Mouse (Mus musculus) neural tube, embryonic 11.5 days (tissue): ENCODE data around the gene Appbp2. TPM values are rescaled to one million over a fixed set of nuclear protein-coding genes. Genes with fewer than 3 reads are reported as not detected.
A peak's percentile ranks its signal among the peaks of the same experiment; 100 is the strongest.

Experiments
- ATAC-seq: fragments of 200-750 bp; cut with Nextera tagmentation; 2 replicates; pipeline ENCODE4 v1.8.0; 2017; ENCODE audit warnings: moderate number of reproducible peaks, mild to moderate bottlenecking, moderate TSS enrichment, moderate library complexity; ENCODE audit not compliant: insufficient read depth, low FRiP score, low TSS enrichment
- DNase-seq: peaks from one replicate; pipeline ENCODE4 v3.0.0-alpha.2; 2015; ENCODE audit warnings: low spot score
- H3K27ac ChIP-seq: fragments of 300-500 bp; sonication (generic); 2 replicates; pipeline ENCODE4 v1.5.1; 2014; ENCODE audit warnings: low read depth, mild to moderate bottlenecking, low read length
- H3K27me3 ChIP-seq: fragments of 300-500 bp; sonication (generic); 2 replicates; pipeline ENCODE4 v1.6.1; 2014; ENCODE audit warnings: mild to moderate bottlenecking, low read length, mixed read lengths; ENCODE audit not compliant: control insufficient read depth, insufficient read depth
- H3K36me3 ChIP-seq: fragments of 300-500 bp; sonication (generic); 2 replicates; pipeline ENCODE4 v1.6.1; 2014; ENCODE audit warnings: mild to moderate bottlenecking, low read length, moderate library complexity, mixed read lengths; ENCODE audit not compliant: control insufficient read depth, insufficient read depth
- H3K4me1 ChIP-seq: fragments of 300-500 bp; sonication (generic); 2 replicates; pipeline ENCODE4 v1.6.1; 2014; ENCODE audit warnings: low read length, mixed read lengths; ENCODE audit not compliant: control insufficient read depth, insufficient read depth
- H3K4me2 ChIP-seq: fragments of 300-500 bp; sonication (generic); 2 replicates; pipeline ENCODE4 v1.6.1; 2014; ENCODE audit warnings: low read depth, mild to moderate bottlenecking, moderate library complexity
- H3K4me3 ChIP-seq: fragments of 300-500 bp; sonication (generic); 2 replicates; pipeline ENCODE4 v1.5.1; 2014; ENCODE audit warnings: low read depth, low read length
- H3K9ac ChIP-seq: fragments of 300-500 bp; sonication (generic); 2 replicates; pipeline ENCODE4 v1.6.1; 2014; ENCODE audit warnings: mild to moderate bottlenecking, low read length
- H3K9me3 ChIP-seq: fragments of 300-500 bp; sonication (generic); 2 replicates; pipeline ENCODE4 v1.6.1; 2016; ENCODE audit warnings: low read length; ENCODE audit not compliant: control insufficient read depth
- WGBS: fragments of 180-500 bp; shearing (Covaris S2); extraction: QIAGEN DNeasy Blood & Tissue Kit; methylation state at CpG from one replicate; pipeline ENCODE4 v1.1.7; 2014; 5-methylcytosine and 5-hydroxymethylcytosine counted together
- polyA plus RNA-seq: library from polyadenylated mRNA; unstranded; fragments of >200 nt; fragmentation: Nextera tagmentation; extraction: Ambion mirVana; gene quantifications from 2 replicates; pipeline ENCODE4 v1.2.1, GENCODE M21; 2014

The Appbp2 gene
- 61.5 and 65.2 TPM in 2 replicates for polyA plus RNA-seq

DNA sequence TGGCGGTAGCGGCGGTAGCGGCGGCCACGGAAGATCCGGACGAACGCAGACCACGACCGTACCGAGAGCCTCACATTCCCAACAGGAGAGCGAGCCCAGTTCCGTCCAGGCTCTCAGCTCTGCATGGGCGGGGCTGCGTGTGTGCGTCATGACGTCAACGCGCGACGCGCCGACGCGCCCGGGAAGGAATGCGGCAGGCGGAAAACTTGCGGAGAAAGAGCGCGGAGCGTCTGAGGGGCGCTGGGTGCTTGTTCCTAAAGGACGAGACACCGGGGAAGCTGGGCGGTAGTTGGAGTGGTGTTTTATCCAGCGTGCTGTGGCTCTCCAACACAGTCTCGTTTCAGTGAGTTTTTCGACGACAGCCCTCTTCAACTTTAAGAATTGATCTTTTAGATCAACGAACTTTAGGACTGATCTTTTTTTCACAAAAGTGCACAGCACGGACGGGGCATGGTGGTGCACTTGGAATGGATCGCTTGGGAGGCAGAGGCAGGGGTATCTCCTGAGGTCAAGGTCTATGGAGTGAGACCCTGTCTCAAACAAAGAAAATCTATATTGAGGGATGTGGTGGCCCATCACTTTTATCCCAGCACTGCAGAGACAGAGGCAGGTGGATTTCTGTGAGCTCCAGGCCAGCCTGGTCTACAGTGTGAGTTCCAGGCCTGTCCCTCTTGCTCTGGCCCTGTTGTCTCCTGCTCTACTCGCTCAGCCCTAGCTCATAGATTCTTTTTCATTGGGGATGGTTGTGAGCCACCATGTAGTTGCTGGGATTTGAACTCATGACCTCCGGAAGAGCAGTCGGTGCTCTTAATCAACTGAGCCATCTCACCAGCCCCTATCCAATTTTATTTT, at the start of gene Appbp2:
Gene Appbp2 (minus strand): TSS at position 141 of the 852 bp plus-strand sequence.
- Histone ChIP-seq H3K36me3 (no peaks in the 10 kb centered on the region), H3K27ac (peak within 1 kb of the TSS; percentile 98), H3K4me1 (peaks cover 5% of the 10 kb centered on the region; the same call in 1 of the 2 replicates), H3K9me3 (no peaks in the 10 kb centered on the region), H3K27me3 (no peaks in the 10 kb centered on the region), H3K9ac (peak within 1 kb of the TSS; percentile 87), H3K4me3 (peak within 1 kb of the TSS; percentile 77), H3K4me2 (peak within 1 kb of the TSS; percentile 50)
- peak; percentile 95 for ATAC-seq
- WGBS, result 6% methylated on average over 48 of the region's 48 CpGs
- DNase-seq, result peak; percentile 98

DNA sequence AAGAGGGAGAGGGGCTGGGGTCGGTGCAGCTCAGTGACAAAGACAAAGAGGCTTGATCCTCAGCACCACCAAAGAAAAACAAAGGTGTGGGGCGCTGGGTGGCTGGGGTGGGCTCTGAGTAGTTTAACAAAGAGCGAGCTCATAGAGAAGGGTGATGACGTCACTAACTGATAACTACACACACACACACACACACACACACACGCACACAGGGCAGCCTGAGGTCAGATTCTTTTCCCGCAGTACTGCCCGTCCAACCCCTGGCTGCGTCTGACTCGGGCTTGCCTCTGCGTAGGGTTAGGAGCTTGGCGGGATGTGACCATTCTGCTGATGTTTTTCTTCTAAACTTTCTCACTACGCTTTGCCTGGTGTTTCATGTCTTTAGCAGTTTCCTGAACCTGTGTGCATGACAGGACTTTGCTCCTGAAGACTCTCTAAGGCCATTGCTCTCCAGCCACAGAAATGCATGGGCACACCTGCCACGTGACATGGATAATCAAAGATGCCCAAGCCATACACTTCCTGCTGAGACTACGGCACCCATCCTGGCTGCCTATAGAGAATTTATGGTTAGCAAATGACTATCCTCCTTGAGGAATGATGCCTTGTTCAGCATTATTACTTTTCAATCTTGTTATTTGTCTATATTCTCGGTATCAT, 46.4 kb upstream of the Appbp2 start:
- DNase-seq (no peak), ATAC-seq (no peak)
- Histone ChIP-seq H3K4me3 (no peak overlapping the region), H3K4me1 (no peaks in the 10 kb centered on the region), H3K4me2 (no peak overlapping the region), H3K9ac (no peak overlapping the region), H3K27ac (no peak overlapping the region), H3K27me3 (no peaks in the 10 kb centered on the region), H3K9me3 (no peaks in the 10 kb centered on the region), H3K36me3 (no peaks in the 10 kb centered on the region)
- whole genome bisulfite sequencing, result 80% methylated on average over 15 of the region's 15 CpGs

DNA sequence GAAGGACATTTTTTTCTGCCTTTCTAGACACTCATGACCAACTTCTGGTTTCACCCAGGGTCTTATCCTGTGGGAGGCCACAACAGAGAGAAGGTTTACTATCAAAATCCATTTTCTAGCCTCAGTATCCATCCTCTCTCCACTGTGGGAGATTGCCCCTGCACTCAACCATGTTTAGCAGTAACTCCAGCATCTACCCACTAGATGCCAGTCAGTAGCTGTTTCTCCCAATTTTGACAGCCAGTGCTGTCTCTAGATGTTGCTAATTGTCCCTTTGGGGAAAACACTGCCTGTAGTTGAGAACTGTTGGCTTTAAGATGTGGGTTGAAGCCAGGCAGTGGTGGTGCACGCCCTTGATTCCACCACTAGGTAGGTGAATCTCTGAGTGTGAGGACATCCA, 43.2 kb upstream of the Appbp2 start:
- Histone ChIP-seq H3K4me1 (no peaks in the 10 kb centered on the region), H3K4me3 (no peak overlapping the region), H3K9ac (no peak overlapping the region), H3K27ac (no peak overlapping the region), H3K36me3 (no peaks in the 10 kb centered on the region), H3K4me2 (no peak overlapping the region), H3K27me3 (no peaks in the 10 kb centered on the region), H3K9me3 (no peaks in the 10 kb centered on the region)
- ATAC-seq (no peak), DNase-seq (no peak)
- WGBS, result 88% methylated on average over 1 of the region's 1 CpGs

DNA sequence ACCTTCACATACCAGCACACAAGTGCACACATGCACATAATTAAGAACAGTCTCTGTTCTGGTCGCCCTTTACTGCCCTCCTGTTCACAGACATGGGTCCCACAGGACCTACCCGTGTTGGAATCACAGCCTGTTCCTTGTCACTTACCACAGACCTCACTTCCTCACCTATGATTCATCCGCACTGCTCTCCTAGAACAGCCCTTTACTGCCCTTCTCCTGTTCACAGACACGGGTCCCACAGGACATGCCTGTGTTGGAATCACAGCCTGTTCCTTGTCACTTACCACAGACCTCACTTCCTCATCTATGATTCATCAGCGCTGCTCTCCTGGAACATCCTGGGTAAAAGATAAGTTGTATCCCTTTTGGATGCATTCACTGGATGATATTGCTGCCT, 42.7 kb upstream of the Appbp2 start:
- Histone ChIP-seq H3K4me1 (no peaks in the 10 kb centered on the region), H3K9ac (no peak overlapping the region), H3K4me2 (no peak overlapping the region), H3K27ac (no peak overlapping the region), H3K9me3 (no peaks in the 10 kb centered on the region), H3K36me3 (no peaks in the 10 kb centered on the region), H3K4me3 (no peak overlapping the region), H3K27me3 (no peaks in the 10 kb centered on the region)
- no peak for DNase-seq
- 72% methylated on average over 5 of the region's 5 CpGs for WGBS
- no peak for ATAC-seq

DNA sequence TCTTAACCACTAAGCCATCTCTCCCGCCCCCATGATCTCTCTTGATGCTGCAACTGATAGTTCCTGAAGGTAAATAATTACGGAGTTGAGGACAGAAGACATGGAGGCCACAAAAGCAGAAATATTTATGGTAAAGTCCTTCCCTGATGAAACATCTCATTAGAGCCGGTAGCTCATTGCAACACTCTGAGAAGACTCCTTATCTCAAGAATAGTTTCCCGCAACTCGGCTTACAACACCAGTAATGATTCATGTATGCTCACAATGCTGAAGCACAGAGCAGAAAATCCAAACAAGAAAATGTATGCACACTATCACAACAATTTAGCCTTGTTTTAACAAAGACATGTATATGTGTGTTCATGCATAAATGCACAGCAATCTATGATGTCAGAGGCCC, 40.2 kb upstream of the Appbp2 start:
- ATAC-seq, result no peak
- Histone ChIP-seq H3K27ac (no peak overlapping the region), H3K27me3 (no peaks in the 10 kb centered on the region), H3K36me3 (no peaks in the 10 kb centered on the region), H3K4me1 (no peaks in the 10 kb centered on the region), H3K9ac (no peak overlapping the region), H3K4me2 (no peak overlapping the region), H3K4me3 (no peak overlapping the region), H3K9me3 (no peaks in the 10 kb centered on the region)
- WGBS, result 93% methylated on average over 5 of the region's 5 CpGs
- no peak for DNase-seq

DNA sequence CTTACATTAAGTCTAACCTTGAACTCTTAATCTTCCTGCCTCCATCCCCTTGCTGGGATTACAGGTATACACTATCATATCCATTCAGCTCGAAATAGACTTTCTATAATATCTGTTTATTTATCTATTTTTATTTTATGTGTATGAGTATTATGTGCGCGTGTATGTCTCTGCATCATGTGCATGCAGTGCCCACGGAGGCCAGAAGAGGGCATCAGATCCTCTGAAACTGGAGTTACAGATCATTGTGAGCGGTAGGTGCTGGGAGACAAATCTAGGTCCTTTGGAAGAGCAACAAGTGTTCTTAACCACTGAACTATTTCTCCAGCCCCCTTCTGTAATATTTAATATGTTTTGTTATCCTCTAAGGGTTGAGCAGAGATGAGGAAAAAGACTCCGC, 38.4 kb upstream of the Appbp2 start:
- ATAC-seq (no peak), DNase-seq (no peak)
- 69% methylated on average over 6 of the region's 6 CpGs for WGBS
- no peak overlapping the region for H3K9ac ChIP-seq
- no peaks in the 10 kb centered on the region for H3K4me1 ChIP-seq
- H3K4me2 ChIP-seq, result no peak overlapping the region
- H3K9me3 ChIP-seq, result no peaks in the 10 kb centered on the region
- H3K27me3 ChIP-seq, result no peaks in the 10 kb centered on the region
- no peak overlapping the region for H3K4me3 ChIP-seq
- no peak overlapping the region for H3K27ac ChIP-seq
- no peaks in the 10 kb centered on the region for H3K36me3 ChIP-seq

DNA sequence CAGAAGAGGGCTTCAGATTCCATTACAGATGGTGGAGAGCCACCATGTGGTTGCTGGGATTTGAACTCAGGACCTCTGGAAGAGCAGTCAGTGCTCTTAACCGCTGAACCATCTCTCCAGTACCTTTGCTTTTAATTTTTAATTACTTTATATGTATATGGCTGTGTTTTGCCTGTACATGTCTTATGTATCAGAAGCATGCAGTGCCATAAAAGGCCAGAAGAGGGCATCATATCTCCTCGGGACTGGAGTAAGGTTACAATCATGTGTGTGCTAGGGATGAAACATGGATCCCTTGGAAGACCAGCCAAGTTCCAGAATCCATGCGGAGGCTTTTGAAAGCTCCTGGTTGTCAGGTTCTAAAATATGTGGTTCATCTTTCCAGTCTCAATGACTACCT, 35.7 kb upstream of the Appbp2 start:
- no peak for ATAC-seq
- no peak overlapping the region for H3K27ac ChIP-seq
- no peak overlapping the region for H3K4me2 ChIP-seq
- no peak overlapping the region for H3K9ac ChIP-seq
- WGBS, result 56% methylated on average over 3 of the region's 3 CpGs
- no peaks in the 10 kb centered on the region for H3K9me3 ChIP-seq
- no peak overlapping the region for H3K4me3 ChIP-seq
- DNase-seq, result no peak
- no peaks in the 10 kb centered on the region for H3K4me1 ChIP-seq
- H3K36me3 ChIP-seq, result no peaks in the 10 kb centered on the region
- H3K27me3 ChIP-seq, result no peaks in the 10 kb centered on the region

DNA sequence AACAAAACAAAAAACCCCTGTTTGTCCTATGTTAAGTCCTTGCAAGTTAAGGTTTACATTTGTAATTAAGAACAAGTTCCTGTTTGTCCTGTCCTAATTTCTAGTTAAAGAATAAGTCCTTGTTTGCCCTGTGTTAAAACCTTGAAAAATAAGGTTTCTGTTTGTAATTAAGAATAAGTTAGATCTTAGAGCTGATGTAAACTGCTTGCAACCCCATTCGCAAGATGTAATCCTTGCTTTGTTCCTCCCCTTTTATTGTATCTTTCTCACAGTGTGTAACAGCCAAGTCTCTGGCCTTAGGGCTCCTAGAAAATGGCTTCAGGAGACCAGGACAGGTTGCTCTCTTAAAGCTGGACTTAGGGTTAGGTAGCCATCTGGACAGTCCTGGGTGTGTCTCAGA, 32.5 kb upstream of the Appbp2 start:
- ATAC-seq (no peak), DNase-seq (no peak)
- Histone ChIP-seq H3K27me3 (no peaks in the 10 kb centered on the region), H3K4me2 (no peak overlapping the region), H3K9ac (no peak overlapping the region), H3K4me1 (no peaks in the 10 kb centered on the region), H3K9me3 (no peaks in the 10 kb centered on the region), H3K4me3 (no peak overlapping the region), H3K36me3 (no peaks in the 10 kb centered on the region), H3K27ac (no peak overlapping the region)
- 79% methylated on average over 1 of the region's 1 CpGs for WGBS

DNA sequence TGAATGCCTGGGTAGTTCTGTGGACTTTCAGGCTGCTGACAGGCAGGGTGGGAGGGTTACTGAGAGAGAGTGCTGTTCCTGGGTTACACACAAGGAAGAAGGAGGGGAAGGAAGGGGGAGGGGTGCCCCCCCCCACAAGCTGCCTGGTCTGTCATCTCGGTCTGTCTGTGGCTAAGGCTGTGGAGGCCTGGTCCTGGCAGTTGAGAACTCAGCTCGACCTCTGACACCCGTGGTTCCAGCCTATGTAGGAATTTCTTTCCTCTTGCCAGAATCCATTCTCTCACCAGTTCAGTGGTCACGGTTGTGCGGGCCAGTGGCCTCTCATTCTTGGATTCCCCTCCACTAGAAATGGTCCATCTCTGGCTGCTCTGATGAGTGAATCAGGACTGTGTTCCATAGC, 29.7 kb upstream of the Appbp2 start:
- Histone ChIP-seq H3K4me1 (no peaks in the 10 kb centered on the region), H3K9ac (no peak overlapping the region), H3K4me2 (no peak overlapping the region), H3K27ac (no peak overlapping the region), H3K27me3 (no peaks in the 10 kb centered on the region), H3K36me3 (no peaks in the 10 kb centered on the region), H3K9me3 (no peaks in the 10 kb centered on the region), H3K4me3 (no peak overlapping the region)
- ATAC-seq (no peak), DNase-seq (no peak)
- WGBS, result 74% methylated on average over 5 of the region's 5 CpGs
